Mouse (Mus musculus): ENCODE results near the gene Inha.

DNA sequence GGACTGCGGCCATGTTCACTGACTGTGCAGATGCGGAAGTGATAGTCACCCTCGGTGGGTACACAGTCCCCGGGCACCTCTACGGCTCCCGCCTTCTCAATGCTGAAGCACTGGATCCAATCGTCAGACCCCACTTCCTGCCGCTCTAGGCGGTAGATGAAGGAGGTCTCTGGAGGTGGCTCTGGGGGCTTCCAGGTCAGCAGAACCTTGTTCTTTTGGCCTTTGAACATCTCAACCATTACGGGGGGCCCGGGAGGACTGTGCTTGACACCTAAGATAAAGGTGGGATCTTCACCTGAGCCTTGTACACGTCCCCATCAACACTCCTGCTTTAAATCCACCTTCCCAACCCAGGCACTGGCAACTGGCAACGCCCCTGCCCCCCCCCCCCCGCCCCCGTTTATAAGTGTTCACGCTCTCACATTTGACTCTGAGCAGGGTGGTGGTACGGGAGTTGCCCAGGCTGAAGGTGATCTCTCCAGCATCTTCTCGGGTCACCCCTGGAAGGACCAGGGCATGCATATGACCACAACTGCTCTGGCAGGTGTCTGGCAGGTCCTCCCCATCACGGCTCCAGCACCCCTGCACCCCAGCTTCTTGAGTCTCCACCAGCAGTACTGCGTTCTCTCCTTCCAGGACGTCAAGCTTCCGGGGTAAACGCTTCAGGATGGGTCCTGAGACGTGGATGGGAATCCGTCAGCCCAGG, 3.8 kb upstream of the Inha start:
- TF ChIP-seq EP300 (IDR thresholded peaks at IDR 0.05) = no peak
- TF ChIP-seq CTCF (IDR thresholded peaks at IDR 0.05) = no peak
